Mouse (Mus musculus) heart, embryonic 13.5 days (tissue): ENCODE data around the gene Pard3. TPM values are rescaled to one million over a fixed set of nuclear protein-coding genes. Genes with fewer than 3 reads are reported as not detected.

Experiments
- ATAC-seq: fragments of 200-750 bp; cut with Nextera tagmentation; 2 replicates; pipeline ENCODE4 v1.8.0; 2017; ENCODE audit warnings: moderate TSS enrichment; ENCODE audit not compliant: insufficient number of reproducible peaks, low FRiP score, low TSS enrichment; ENCODE audit errors: extremely low read depth
- H3K27ac ChIP-seq: fragments of 300-500 bp; sonication (generic); replicated peaks from 2 replicates; pipeline ENCODE4 v1.5.1; 2015; ENCODE audit warnings: moderate library complexity, mild to moderate bottlenecking, inconsistent platforms
- H3K27me3 ChIP-seq: fragments of 300-500 bp; sonication (generic); replicated peaks from 2 replicates; pipeline ENCODE4 v1.6.1; 2015; ENCODE audit warnings: mild to moderate bottlenecking, inconsistent platforms
- H3K36me3 ChIP-seq: fragments of 300-500 bp; sonication (generic); 2 replicates; pipeline ENCODE4 v1.6.1; 2015; ENCODE audit warnings: mild to moderate bottlenecking, inconsistent platforms
- H3K4me1 ChIP-seq: fragments of 300-500 bp; sonication (generic); 2 replicates; pipeline ENCODE4 v1.6.1; 2015; ENCODE audit warnings: inconsistent platforms
- H3K4me2 ChIP-seq: fragments of 300-500 bp; sonication (generic); 2 replicates; pipeline ENCODE4 v1.6.1; 2015; ENCODE audit warnings: inconsistent platforms, mild to moderate bottlenecking, moderate library complexity
- H3K4me3 ChIP-seq: fragments of 300-500 bp; sonication (generic); 2 replicates; pipeline ENCODE4 v1.5.1; 2015; ENCODE audit warnings: moderate library complexity, mild to moderate bottlenecking, inconsistent platforms
- H3K9ac ChIP-seq: fragments of 300-500 bp; sonication (generic); 2 replicates; pipeline ENCODE4 v1.6.1; 2015; ENCODE audit warnings: inconsistent platforms, mild to moderate bottlenecking, moderate library complexity
- H3K9me3 ChIP-seq: fragments of 300-500 bp; sonication (generic); 2 replicates; pipeline ENCODE4 v1.6.1; 2016; ENCODE audit warnings: inconsistent platforms
- WGBS: fragments of 180-500 bp; shearing (Covaris S2); methylation state at CpG from one replicate; pipeline ENCODE4 v1.1.7; 2015; ENCODE audit warnings: mixed read lengths; 5-methylcytosine and 5-hydroxymethylcytosine counted together
- polyA plus RNA-seq: library from polyadenylated mRNA; unstranded; fragments of >200 nt; fragmentation: Nextera tagmentation; extraction: Ambion mirVana; gene quantifications from 2 replicates; pipeline ENCODE4 v1.2.1, GENCODE M21; 2015

The Pard3 gene
- polyA plus RNA-seq, 1 experiment from 2014 or later: 15.0 TPM

DNA sequence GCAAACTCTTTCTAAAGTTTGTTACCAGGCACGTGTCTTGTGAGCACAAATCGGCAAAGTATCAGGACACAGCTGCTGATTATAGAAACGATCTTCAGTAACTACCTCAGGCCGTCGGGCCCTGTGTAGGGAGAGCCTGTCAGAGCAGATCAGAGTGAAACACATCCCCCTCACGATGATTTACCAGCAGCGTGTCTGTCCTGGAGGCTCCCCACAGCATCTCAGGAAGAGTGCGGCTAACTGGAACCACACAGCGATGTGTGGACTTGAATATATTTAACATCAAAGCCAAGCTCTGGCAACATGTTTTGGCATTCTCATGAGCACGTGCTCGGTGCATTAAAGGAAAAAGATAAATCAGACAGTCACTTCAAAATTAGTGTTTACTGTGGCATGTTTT lies 493.3 kb downstream of the Pard3 start:
- Histone ChIP-seq H3K27me3 (no peaks in the 10 kb centered on the region), H3K9ac (no peak overlapping the region), H3K9me3 (no peaks in the 10 kb centered on the region), H3K4me1 (peaks cover 12% of the 10 kb centered on the region), H3K4me2 (no peak overlapping the region), H3K27ac (no peak overlapping the region), H3K4me3 (no peak overlapping the region), H3K36me3 (no peaks in the 10 kb centered on the region)
- WGBS: 60% methylated on average over 11 of the region's 11 CpGs
- no peak for ATAC-seq

DNA sequence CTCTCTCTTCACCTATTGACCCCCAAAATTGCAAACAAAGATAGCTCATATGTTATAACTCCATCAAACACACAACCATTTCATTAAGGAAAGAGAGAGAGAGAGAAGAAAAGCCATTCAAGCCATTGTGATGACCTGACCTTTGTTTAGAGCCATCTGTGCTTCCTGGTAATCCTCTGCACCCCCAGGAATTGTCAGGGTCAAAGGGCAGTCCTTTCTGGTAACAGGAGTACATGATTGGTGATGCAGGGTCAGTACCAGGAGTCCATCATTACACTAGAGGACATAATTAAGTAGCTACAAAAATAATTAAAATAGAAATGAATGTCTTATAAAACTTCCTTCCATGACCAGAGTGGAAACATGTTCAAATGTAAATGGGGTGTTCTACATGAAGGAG lies 493.9 kb downstream of the Pard3 start:
- H3K27me3 ChIP-seq: no peaks in the 10 kb centered on the region
- ATAC-seq: no peak

DNA sequence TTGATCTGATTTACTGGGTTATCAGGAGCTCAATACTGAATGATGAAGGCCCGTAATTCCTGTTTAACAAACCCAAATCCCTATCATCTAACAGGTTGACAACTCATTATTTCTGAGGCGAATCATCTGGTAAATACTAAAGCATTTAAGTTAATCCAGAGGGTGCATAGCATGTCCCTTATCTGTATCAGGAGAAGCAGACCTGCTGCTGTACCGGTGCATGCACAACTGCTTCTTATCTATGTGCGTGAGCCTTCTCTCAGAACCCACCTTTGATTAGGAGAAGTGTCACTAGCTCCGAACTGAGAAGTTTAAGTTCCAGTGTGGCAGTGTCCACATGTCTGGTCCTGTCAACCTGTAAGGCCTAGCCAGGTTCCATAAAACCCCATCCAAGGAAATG lies 499.9 kb downstream of the Pard3 start:
- H3K4me3 ChIP-seq: no peak overlapping the region
- H3K9me3 ChIP-seq: no peaks in the 10 kb centered on the region
- H3K9ac ChIP-seq: no peak overlapping the region
- no peaks in the 10 kb centered on the region for H3K27me3 ChIP-seq
- WGBS: 54% methylated on average over 5 of the region's 5 CpGs
- no peak overlapping the region for H3K4me2 ChIP-seq
- H3K4me1 ChIP-seq: peaks cover 6% of the 10 kb centered on the region
- no peak overlapping the region for H3K27ac ChIP-seq
- no peak for ATAC-seq
- H3K36me3 ChIP-seq: no peaks in the 10 kb centered on the region

More for the DNA sequence above, 493.9 kb downstream of the Pard3 start:
- Histone ChIP-seq H3K9me3 (no peaks in the 10 kb centered on the region), H3K4me3 (no peak overlapping the region), H3K4me1 (peaks cover 8% of the 10 kb centered on the region; the same call in 1 of the 2 replicates), H3K9ac (no peak overlapping the region), H3K27ac (no peak overlapping the region), H3K36me3 (no peaks in the 10 kb centered on the region), H3K4me2 (no peak overlapping the region)

DNA sequence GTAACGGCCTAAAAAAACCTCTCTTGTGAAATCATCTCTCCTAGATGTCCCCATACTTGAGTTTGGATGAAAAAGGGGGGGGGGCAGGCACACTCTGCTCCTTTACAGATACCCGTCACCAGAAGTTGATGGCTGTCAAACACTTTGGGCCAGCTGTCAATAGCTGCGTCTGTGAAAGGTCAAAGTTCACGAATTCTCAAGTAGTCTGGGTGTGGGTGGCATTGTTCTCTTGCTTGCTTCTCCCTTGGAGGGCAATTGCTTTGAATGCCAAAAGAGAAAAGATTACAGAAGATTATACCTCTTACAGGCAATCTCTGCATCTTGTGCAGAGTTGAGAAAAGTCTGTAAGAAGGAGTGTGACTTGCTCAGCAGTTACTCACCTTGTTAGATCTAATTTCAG lies 500.7 kb downstream of the Pard3 start:
- peaks cover 8% of the 10 kb centered on the region for H3K4me1 ChIP-seq
- no peak for ATAC-seq
- no peaks in the 10 kb centered on the region for H3K9me3 ChIP-seq
- H3K4me3 ChIP-seq: no peak overlapping the region
- H3K9ac ChIP-seq: no peak overlapping the region
- H3K27me3 ChIP-seq: no peaks in the 10 kb centered on the region
- no peak overlapping the region for H3K27ac ChIP-seq
- 64% methylated on average over 4 of the region's 4 CpGs for WGBS
- no peak overlapping the region for H3K4me2 ChIP-seq
- no peaks in the 10 kb centered on the region for H3K36me3 ChIP-seq

DNA sequence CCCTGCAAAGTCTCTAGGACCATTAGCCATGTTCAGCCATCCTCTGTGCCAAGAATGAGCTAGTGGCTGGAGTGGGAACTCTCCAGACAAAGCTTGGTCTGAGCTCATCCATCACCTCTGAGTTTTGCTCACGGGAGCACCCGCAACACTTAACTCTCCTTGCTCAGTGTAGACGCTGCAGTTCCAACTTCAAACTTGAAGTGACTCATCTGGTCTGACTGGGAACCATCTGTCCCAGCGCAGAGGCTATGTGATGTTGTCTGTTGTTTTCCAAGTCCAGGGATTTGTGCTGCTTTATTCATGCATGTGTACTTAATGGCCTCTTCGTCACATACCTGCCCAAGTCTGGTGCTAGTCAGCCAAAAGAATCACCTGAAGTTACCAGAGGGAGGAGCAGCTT lies 505.5 kb downstream of the Pard3 start:
- Histone ChIP-seq H3K9me3 (no peaks in the 10 kb centered on the region), H3K36me3 (no peaks in the 10 kb centered on the region), H3K4me3 (no peak overlapping the region), H3K9ac (no peak overlapping the region), H3K4me2 (no peak overlapping the region), H3K4me1 (peaks cover 7% of the 10 kb centered on the region), H3K27ac (no peak overlapping the region), H3K27me3 (no peaks in the 10 kb centered on the region)
- ATAC-seq: no peak
- WGBS: 76% methylated on average over 5 of the region's 5 CpGs

DNA sequence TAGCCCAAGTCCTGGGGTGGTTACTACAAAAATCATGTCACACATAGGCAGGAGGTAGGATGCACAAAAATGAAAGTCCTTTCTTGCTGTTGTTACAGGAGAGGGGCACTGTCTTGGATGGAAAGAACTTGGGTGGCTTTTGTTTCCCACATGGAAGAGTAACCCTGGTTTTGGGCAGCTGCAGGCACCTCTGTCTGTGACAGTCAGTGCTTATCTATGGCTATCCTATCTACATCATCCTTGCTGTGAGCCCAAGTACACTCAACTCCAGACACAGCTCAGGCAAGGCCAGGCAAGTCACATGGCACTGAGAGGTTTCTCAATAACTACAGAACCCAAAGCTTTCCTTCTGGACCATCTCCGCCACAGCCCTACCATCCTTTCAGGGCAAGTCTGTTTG lies 506.8 kb downstream of the Pard3 start:
- no peak overlapping the region for H3K4me2 ChIP-seq
- no peak overlapping the region for H3K9ac ChIP-seq
- 81% methylated on average over 1 of the region's 1 CpGs for WGBS
- no peaks in the 10 kb centered on the region for H3K9me3 ChIP-seq
- H3K36me3 ChIP-seq: no peaks in the 10 kb centered on the region
- H3K27me3 ChIP-seq: no peaks in the 10 kb centered on the region
- ATAC-seq: no peak
- peaks cover 3% of the 10 kb centered on the region; the same call in 1 of the 2 replicates for H3K4me1 ChIP-seq
- no peak overlapping the region for H3K27ac ChIP-seq
- H3K4me3 ChIP-seq: no peak overlapping the region

DNA sequence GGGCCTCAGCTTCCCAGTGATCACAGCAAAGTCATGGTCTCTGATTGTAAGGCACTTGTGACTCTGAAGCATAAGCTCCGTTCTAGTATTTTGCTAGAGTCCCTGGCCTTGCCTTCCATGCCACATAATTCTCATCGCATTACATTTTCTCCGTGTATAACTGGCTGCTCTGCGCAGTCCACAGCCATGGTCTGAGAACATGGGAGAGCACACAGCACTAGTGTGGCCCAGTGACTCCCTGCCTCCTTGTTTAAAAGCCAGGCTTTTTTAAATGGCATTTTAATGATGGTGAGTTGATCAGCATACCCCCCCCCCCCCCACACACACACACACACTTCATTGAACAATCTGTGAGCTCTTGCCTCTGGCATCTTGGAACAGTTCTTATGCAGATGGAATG lies 508.8 kb downstream of the Pard3 start:
- 92% methylated on average over 4 of the region's 4 CpGs for WGBS
- H3K4me2 ChIP-seq: no peak overlapping the region
- no peak overlapping the region for H3K9ac ChIP-seq
- no peaks in the 10 kb centered on the region for H3K9me3 ChIP-seq
- peaks cover 3% of the 10 kb centered on the region; the same call in 1 of the 2 replicates for H3K4me1 ChIP-seq
- no peak overlapping the region for H3K27ac ChIP-seq
- no peak overlapping the region for H3K4me3 ChIP-seq
- H3K36me3 ChIP-seq: no peaks in the 10 kb centered on the region
- no peaks in the 10 kb centered on the region for H3K27me3 ChIP-seq
- ATAC-seq: no peak

DNA sequence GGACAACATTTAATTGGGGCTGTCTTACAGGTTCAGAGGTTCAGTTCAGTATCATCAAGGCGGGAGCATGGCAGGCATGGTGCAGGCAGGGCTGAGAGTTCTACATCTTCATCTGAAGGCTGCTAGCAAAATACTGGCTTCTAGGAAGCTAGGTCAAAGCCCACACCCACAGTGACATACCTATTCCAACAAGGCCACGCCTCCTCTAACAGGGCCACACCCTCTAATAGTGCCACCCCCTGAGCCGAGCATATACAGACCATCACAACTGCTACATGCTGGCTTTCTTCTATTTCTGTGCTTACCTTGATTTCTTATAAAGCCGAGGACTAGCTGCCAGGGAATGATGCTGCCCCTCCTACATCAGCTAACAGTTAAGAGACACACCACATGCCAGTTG lies 513.0 kb downstream of the Pard3 start:
- H3K4me3 ChIP-seq: no peak overlapping the region
- H3K27me3 ChIP-seq: no peaks in the 10 kb centered on the region
- no peaks in the 10 kb centered on the region for H3K36me3 ChIP-seq
- WGBS: 85% methylated on average over 4 of the region's 4 CpGs
- ATAC-seq: no peak
- no peaks in the 10 kb centered on the region for H3K4me1 ChIP-seq
- H3K4me2 ChIP-seq: no peak overlapping the region
- H3K9ac ChIP-seq: no peak overlapping the region
- H3K9me3 ChIP-seq: no peaks in the 10 kb centered on the region
- H3K27ac ChIP-seq: no peak overlapping the region

DNA sequence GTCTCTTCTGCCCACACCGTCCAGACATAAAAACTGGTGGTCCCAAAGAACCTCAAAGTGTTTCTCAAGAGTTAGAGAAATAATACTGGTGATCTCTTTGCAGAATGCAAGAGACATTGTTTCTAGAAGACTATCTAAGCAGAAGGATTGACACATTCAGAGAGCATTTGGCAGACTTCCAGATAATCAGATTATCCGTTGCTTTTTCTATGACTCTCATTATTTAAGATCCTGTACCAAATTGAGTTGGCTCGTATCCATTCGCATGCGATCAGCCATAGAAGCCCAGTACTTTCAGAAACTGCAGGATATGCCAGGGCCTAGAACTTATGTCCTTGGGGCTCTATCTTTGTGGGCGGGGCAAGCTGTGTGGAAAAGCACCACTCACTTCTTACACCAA lies 514.0 kb downstream of the Pard3 start:
- H3K27ac ChIP-seq: no peak overlapping the region
- no peaks in the 10 kb centered on the region for H3K9me3 ChIP-seq
- H3K4me3 ChIP-seq: no peak overlapping the region
- no peak overlapping the region for H3K4me2 ChIP-seq
- WGBS: 80% methylated on average over 6 of the region's 6 CpGs
- no peaks in the 10 kb centered on the region for H3K36me3 ChIP-seq
- H3K27me3 ChIP-seq: no peaks in the 10 kb centered on the region
- no peak overlapping the region for H3K9ac ChIP-seq
- no peaks in the 10 kb centered on the region for H3K4me1 ChIP-seq
- no peak for ATAC-seq

DNA sequence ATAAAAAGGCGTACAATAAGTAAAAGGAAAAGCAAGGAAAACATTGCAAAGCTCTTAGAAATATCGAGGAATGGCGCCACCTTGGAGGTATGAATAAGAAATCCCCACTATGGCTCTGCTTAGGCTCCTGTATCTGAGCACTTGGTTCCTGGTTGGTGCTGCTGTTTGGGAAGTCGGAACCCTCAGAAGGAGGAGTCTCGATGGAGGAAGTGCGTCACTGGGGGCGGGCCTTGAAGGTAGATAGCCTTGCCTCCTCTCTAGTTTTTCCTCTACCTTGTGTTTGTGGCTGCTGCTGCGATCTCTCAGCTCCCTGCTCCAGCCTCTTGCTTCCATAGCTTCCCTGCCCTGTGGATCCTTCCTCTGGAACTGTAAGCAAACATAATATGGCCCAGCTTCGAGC lies 515.7 kb downstream of the Pard3 start:
- WGBS: 83% methylated on average over 9 of the region's 9 CpGs
- Histone ChIP-seq H3K4me2 (no peak overlapping the region), H3K9ac (no peak overlapping the region), H3K4me3 (no peak overlapping the region), H3K36me3 (no peaks in the 10 kb centered on the region), H3K27ac (no peak overlapping the region), H3K4me1 (no peaks in the 10 kb centered on the region), H3K27me3 (no peaks in the 10 kb centered on the region), H3K9me3 (no peaks in the 10 kb centered on the region)
- ATAC-seq: no peak

DNA sequence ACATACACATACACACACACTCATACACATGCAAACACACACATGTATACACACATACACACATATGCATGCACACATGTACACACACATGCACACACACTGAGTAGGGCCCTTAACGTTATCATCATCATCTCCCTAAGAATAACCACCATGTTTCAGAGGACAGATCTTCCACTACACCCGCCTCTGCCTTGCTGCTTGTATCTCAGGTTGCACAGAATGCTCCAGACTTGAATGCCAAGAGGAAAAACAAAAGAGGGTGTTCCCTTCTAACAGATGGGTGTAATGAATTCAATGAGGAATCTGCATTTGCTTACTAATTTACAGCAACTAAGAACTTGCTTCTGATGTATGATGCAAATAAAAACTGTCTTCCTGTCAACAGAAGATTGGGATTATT lies 519.7 kb downstream of the Pard3 start:
- H3K4me1 ChIP-seq: peaks cover 28% of the 10 kb centered on the region
- ATAC-seq: no peak
- H3K36me3 ChIP-seq: no peaks in the 10 kb centered on the region
- H3K4me2 ChIP-seq: no peak overlapping the region
- no peak overlapping the region for H3K27ac ChIP-seq
- H3K4me3 ChIP-seq: no peak overlapping the region
- no peaks in the 10 kb centered on the region for H3K9me3 ChIP-seq
- WGBS: 81% methylated on average over 2 of the region's 2 CpGs
- H3K27me3 ChIP-seq: no peaks in the 10 kb centered on the region
- no peak overlapping the region for H3K9ac ChIP-seq

DNA sequence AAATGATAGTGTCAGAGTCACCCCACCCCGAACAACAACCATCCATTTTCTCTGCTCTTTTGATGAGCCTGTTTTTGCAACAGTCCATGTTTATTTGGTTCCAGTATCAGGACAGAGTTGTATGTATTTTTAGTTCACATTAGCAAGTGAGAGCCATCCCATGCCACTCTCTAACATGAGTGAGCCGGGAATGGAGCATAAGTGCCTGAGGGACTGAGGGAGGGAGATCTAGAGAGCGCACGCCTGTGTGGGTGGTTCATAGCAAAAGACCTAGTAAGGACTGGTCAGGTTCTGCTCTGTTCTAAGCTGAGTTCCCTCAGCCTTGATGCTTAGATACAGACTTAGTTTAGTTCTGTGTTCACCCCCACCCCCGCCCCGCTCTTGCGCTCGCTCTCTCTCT lies 521.9 kb downstream of the Pard3 start:
- peak overlapping the region; percentile 21 for H3K27ac ChIP-seq
- no peak for ATAC-seq

More for the DNA sequence above, 521.9 kb downstream of the Pard3 start:
- no peak overlapping the region for H3K4me2 ChIP-seq
- peaks cover 28% of the 10 kb centered on the region for H3K4me1 ChIP-seq
- no peaks in the 10 kb centered on the region for H3K27me3 ChIP-seq
- no peak overlapping the region for H3K9ac ChIP-seq
- H3K9me3 ChIP-seq: no peaks in the 10 kb centered on the region
- 72% methylated on average over 8 of the region's 8 CpGs for WGBS
- H3K4me3 ChIP-seq: no peak overlapping the region
- H3K36me3 ChIP-seq: no peaks in the 10 kb centered on the region
